Comparison of ENCODE assay signal across 8 mouse cellular contexts in the genomic region with DNA sequence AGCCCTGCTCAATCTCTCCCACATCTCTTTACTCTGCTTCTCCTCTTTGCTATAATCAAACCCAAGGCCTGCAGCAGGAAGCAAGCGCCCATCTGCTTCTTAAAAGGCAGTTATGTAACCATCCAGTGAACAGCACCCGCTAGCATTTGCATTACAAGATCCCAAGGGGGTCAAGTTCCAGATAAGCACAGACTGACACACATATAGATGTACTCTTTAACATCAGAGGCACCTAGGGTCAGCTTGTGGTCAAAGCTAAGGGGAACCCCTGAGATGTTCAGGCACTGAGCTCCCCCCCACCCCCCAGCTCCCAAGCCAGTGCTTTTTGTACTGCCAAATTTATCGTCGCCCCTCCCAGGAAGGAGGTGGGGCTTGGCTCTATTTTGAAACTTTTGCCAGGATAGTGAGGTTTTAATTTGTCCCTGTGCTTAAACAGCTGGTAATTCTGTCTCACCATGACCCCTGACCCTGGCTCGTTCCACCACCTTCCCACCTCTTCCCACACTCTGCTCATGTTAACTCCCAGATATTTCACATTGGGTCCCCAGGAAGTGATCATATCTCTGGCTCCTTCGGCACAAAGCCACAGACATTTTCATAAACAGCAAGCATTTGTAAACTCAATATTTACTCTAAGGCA. TPM values are rescaled to one million over a fixed set of nuclear protein-coding genes. Genes with fewer than 3 reads are reported as not detected.
A peak's percentile ranks its signal among the peaks of the same experiment; 100 is the strongest.
DNase-seq lines count a peak whose midpoint lies in the region; ATAC-seq and TF ChIP-seq lines count a peak whose summit lies in the region.

No protein-coding gene starts in this region.

- WGBS in forebrain, postnatal 0 days = 80% methylated on average over 6 of the region's 6 CpGs
- 88% methylated on average over 6 of the region's 6 CpGs for WGBS in forebrain, embryonic 11.5 days
- 80% methylated on average over 6 of the region's 6 CpGs for WGBS in forebrain, embryonic 10.5 days

- ATAC-seq in forebrain, postnatal 0 days = no peak
- ATAC-seq in forebrain, embryonic 11.5 days (replicated peaks; ENCODE audit: low FRiP score) = no peak
- ATAC-seq in megakaryocyte-erythroid progenitor cell, adult 5-6 weeks (replicated peaks; ENCODE audit: low FRiP score, low TSS enrichment, poor library complexity, severe bottlenecking) = peak; percentile 44

- H3K9me3 ChIP-seq in forebrain, postnatal 0 days (ENCODE audit: low read length) = no peaks in the 10 kb centered on the region
- H3K9me3 ChIP-seq in forebrain, embryonic 11.5 days (ENCODE audit: control insufficient read depth, low read length) = no peaks in the 10 kb centered on the region
- H3K9me3 ChIP-seq in forebrain, embryonic 10.5 days = no peaks in the 10 kb centered on the region

- no peak for TF ChIP-seq CTCF in forebrain, postnatal 0 days (IDR thresholded peaks at IDR 0.05; ENCODE audit: low read depth)

- H3K4me2 ChIP-seq in forebrain, postnatal 0 days (ENCODE audit: low read depth) = no peak overlapping the region
- no peak overlapping the region for H3K4me2 ChIP-seq in forebrain, embryonic 11.5 days (ENCODE audit: low read depth, low read length, severe bottlenecking)

- no peaks in the 10 kb centered on the region for H3K27me3 ChIP-seq in forebrain, postnatal 0 days (ENCODE audit: insufficient read depth, low read length)
- H3K27me3 ChIP-seq in forebrain, embryonic 11.5 days (ENCODE audit: control insufficient read depth, insufficient read depth, low read length) = no peaks in the 10 kb centered on the region
- H3K27me3 ChIP-seq in forebrain, embryonic 10.5 days (ENCODE audit: poor library complexity, severe bottlenecking) = no peaks in the 10 kb centered on the region; the same call in 1 of the 2 replicates

- H3K27ac ChIP-seq in forebrain, postnatal 0 days (ENCODE audit: low read depth, low read length) = peak overlapping the region; percentile 15; the same call in 1 of the 2 replicates
- H3K27ac ChIP-seq in forebrain, embryonic 11.5 days (ENCODE audit: low read depth, low read length) = no peak overlapping the region
- H3K27ac ChIP-seq in forebrain, embryonic 10.5 days = no peak overlapping the region

- DNase-seq in forebrain, postnatal 0 days = no peak
- no peak for DNase-seq in forebrain, embryonic 11.5 days (ENCODE audit: low spot score)
- peak; percentile 10 for DNase-seq in NIH3T3 (ENCODE audit: low read depth)
- DNase-seq in heart, postnatal 10 days = peak; percentile 55 to 71
- peak; percentile 32 to 51 for DNase-seq in left cerebral cortex, postnatal 10 days (ENCODE audit: extremely low spot score in 1 of 2, low spot score in 2 of 2)
- peak; percentile 43 for DNase-seq in thymus, postnatal 4 days
- DNase-seq in forebrain, embryonic 10.5 days (ENCODE audit: extremely low spot score, low spot score) = no peak

- intact Hi-C loops in heart, postnatal 10 days (cut with DNase I) = no loop called here
- intact Hi-C loops in left cerebral cortex, postnatal 10 days (cut with DNase I) = no loop called here

- H3K36me3 ChIP-seq in forebrain, postnatal 0 days (ENCODE audit: insufficient read depth) = no peaks in the 10 kb centered on the region
- no peaks in the 10 kb centered on the region for H3K36me3 ChIP-seq in forebrain, embryonic 11.5 days (ENCODE audit: control insufficient read depth, insufficient read depth, low read length)
- 0 out of 2 replicates have a peak, but pooled peaks cover 4% of the 10 kb centered on the region for H3K36me3 ChIP-seq in forebrain, embryonic 10.5 days (replicated peaks)

- H3K4me3 ChIP-seq in forebrain, postnatal 0 days (ENCODE audit: low read depth, low read length) = no peak overlapping the region
- no peak overlapping the region for H3K4me3 ChIP-seq in forebrain, embryonic 11.5 days (ENCODE audit: low read depth, low read length)
- no peak overlapping the region for H3K4me3 ChIP-seq in forebrain, embryonic 10.5 days

- no peaks in the 10 kb centered on the region for H3K4me1 ChIP-seq in forebrain, postnatal 0 days (ENCODE audit: insufficient read depth)
- no peaks in the 10 kb centered on the region for H3K4me1 ChIP-seq in forebrain, embryonic 11.5 days (replicated peaks; ENCODE audit: control insufficient read depth, insufficient read depth, low read length)
- H3K4me1 ChIP-seq in forebrain, embryonic 10.5 days = peaks cover 8% of the 10 kb centered on the region

- H3K9ac ChIP-seq in forebrain, postnatal 0 days = no peak overlapping the region
- H3K9ac ChIP-seq in forebrain, embryonic 11.5 days (ENCODE audit: low read length) = no peak overlapping the region

RNA-seq across cellular contexts. Expression of a gene that starts 7.1 kb away (rescaled TPM):
- 68.1 and 77.2 TPM in 2 replicates for total RNA-seq in forebrain, postnatal 0 days (2014; rRNA removed)
- 89.0 and 115 TPM in 2 replicates for polyA plus RNA-seq in forebrain, postnatal 0 days (2015; fragmentation: Nextera tagmentation; extraction: Ambion mirVana)
- polyA plus RNA-seq in forebrain, embryonic 11.5 days (2014; fragmentation: Nextera tagmentation; extraction: Ambion mirVana) = 53.7 and 58.4 TPM in 2 replicates
- total RNA-seq in heart, postnatal 10 days (2021) = 100 to 1,000 TPM; 114 to 134 TPM
- 10 to 100 TPM; 71.5 to 72.7 TPM for total RNA-seq in left cerebral cortex, postnatal 10 days (2021)
- 98.2 and 116 TPM in 2 replicates for total RNA-seq in megakaryocyte-erythroid progenitor cell, adult 5-6 weeks (2014; fragmentation: Nextera tagmentation)
- total RNA-seq in megakaryocyte-erythroid progenitor cell, adult 5-6 weeks (2017) = 189 and 268 TPM in 2 replicates
- 125 TPM in 2 replicates for polyA plus RNA-seq in forebrain, embryonic 10.5 days (2016; fragmentation: Nextera tagmentation; extraction: Ambion mirVana)

RNA-seq across cellular contexts. Expression of a gene that starts 32.2 kb away (rescaled TPM):
- total RNA-seq in forebrain, postnatal 0 days (2014; rRNA removed) = 1.4 and 2.1 TPM in 2 replicates
- 0.96 and 1.2 TPM in 2 replicates for polyA plus RNA-seq in forebrain, postnatal 0 days (2015; fragmentation: Nextera tagmentation; extraction: Ambion mirVana)
- 1.5 and 1.9 TPM in 2 replicates for polyA plus RNA-seq in forebrain, embryonic 11.5 days (2014; fragmentation: Nextera tagmentation; extraction: Ambion mirVana)
- 10 to 100 TPM; 24.3 to 31.0 TPM for total RNA-seq in heart, postnatal 10 days (2021)
- total RNA-seq in left cerebral cortex, postnatal 10 days (2021) = 1 to 10 TPM; 4.0 to 5.4 TPM
- 1.8 and 2.4 TPM in 2 replicates for total RNA-seq in megakaryocyte-erythroid progenitor cell, adult 5-6 weeks (2014; fragmentation: Nextera tagmentation)
- total RNA-seq in megakaryocyte-erythroid progenitor cell, adult 5-6 weeks (2017) = 0.38 and 2.6 TPM in 2 replicates
- 2.7 and 3.0 TPM in 2 replicates for polyA plus RNA-seq in forebrain, embryonic 10.5 days (2016; fragmentation: Nextera tagmentation; extraction: Ambion mirVana)

RNA-seq across cellular contexts. Expression of a gene that starts 40.8 kb away (rescaled TPM):
- 83.1 and 99.3 TPM in 2 replicates for total RNA-seq in forebrain, postnatal 0 days (2014; rRNA removed)
- polyA plus RNA-seq in forebrain, postnatal 0 days (2015; fragmentation: Nextera tagmentation; extraction: Ambion mirVana) = 47.5 and 50.1 TPM in 2 replicates
- 58.2 and 62.2 TPM in 2 replicates for polyA plus RNA-seq in forebrain, embryonic 11.5 days (2014; fragmentation: Nextera tagmentation; extraction: Ambion mirVana)
- total RNA-seq in heart, postnatal 10 days (2021) = 10 to 100 TPM; 56.6 to 58.1 TPM
- total RNA-seq in left cerebral cortex, postnatal 10 days (2021) = 10 to 100 TPM; 78.6 to 79.8 TPM
- total RNA-seq in megakaryocyte-erythroid progenitor cell, adult 5-6 weeks (2014; fragmentation: Nextera tagmentation) = 135 and 143 TPM in 2 replicates
- total RNA-seq in megakaryocyte-erythroid progenitor cell, adult 5-6 weeks (2017) = 120 and 186 TPM in 2 replicates
- polyA plus RNA-seq in forebrain, embryonic 10.5 days (2016; fragmentation: Nextera tagmentation; extraction: Ambion mirVana) = 47.3 and 53.1 TPM in 2 replicates

RNA-seq across cellular contexts. Expression of a gene that starts 41.2 kb away (rescaled TPM):
- 16.2 and 20.1 TPM in 2 replicates for total RNA-seq in forebrain, postnatal 0 days (2014; rRNA removed)
- 0.55 and 1.3 TPM in 2 replicates for polyA plus RNA-seq in forebrain, postnatal 0 days (2015; fragmentation: Nextera tagmentation; extraction: Ambion mirVana)
- 2.0 and 3.4 TPM in 2 replicates for polyA plus RNA-seq in forebrain, embryonic 11.5 days (2014; fragmentation: Nextera tagmentation; extraction: Ambion mirVana)
- total RNA-seq in heart, postnatal 10 days (2021) = 1 to 10 TPM; 2.4 to 2.8 TPM
- 1 to 10 TPM; 8.1 to 8.2 TPM for total RNA-seq in left cerebral cortex, postnatal 10 days (2021)
- total RNA-seq in megakaryocyte-erythroid progenitor cell, adult 5-6 weeks (2014; fragmentation: Nextera tagmentation) = 1.4 and 3.0 TPM in 2 replicates
- 2.9 and 5.0 TPM in 2 replicates for total RNA-seq in megakaryocyte-erythroid progenitor cell, adult 5-6 weeks (2017)
- polyA plus RNA-seq in forebrain, embryonic 10.5 days (2016; fragmentation: Nextera tagmentation; extraction: Ambion mirVana) = 1.1 TPM in 2 replicates

RNA-seq across cellular contexts. Expression of a gene that starts 41.2 kb away (rescaled TPM):
- 0.24 and 0.31 TPM in 2 replicates for total RNA-seq in forebrain, postnatal 0 days (2014; rRNA removed)
- polyA plus RNA-seq in forebrain, postnatal 0 days (2015; fragmentation: Nextera tagmentation; extraction: Ambion mirVana) = 0.43 TPM in 1 of 2 replicates, not detected in the other
- polyA plus RNA-seq in forebrain, embryonic 11.5 days (2014; fragmentation: Nextera tagmentation; extraction: Ambion mirVana) = not detected in 2 replicates
- not detected for total RNA-seq in heart, postnatal 10 days (2021)
- total RNA-seq in left cerebral cortex, postnatal 10 days (2021) = not detected
- not detected in 2 replicates for total RNA-seq in megakaryocyte-erythroid progenitor cell, adult 5-6 weeks (2014; fragmentation: Nextera tagmentation)
- total RNA-seq in megakaryocyte-erythroid progenitor cell, adult 5-6 weeks (2017) = not detected in 2 replicates
- not detected in 2 replicates for polyA plus RNA-seq in forebrain, embryonic 10.5 days (2016; fragmentation: Nextera tagmentation; extraction: Ambion mirVana)

Comparison
In these comparisons a context has a peak if more than half of its experiments do, and no peak if none do; other contexts are left out.
1. DNase-seq: peak in NIH3T3 (single experiment), heart, postnatal 10 days (2 of 2), left cerebral cortex, postnatal 10 days (2 of 2) and thymus, postnatal 4 days (single experiment); none in forebrain, postnatal 0 days (single experiment), forebrain, embryonic 11.5 days (single experiment) and forebrain, embryonic 10.5 days (single experiment).